Mouse (Mus musculus): Measurements from ENCODE around the gene Snw1.
"Not testable (repeated sequence)": the region's sequence is repeated elsewhere in the genome, so short reads cannot be mapped to it uniquely, and the experiment has no call there.

The Snw1 gene

DNA sequence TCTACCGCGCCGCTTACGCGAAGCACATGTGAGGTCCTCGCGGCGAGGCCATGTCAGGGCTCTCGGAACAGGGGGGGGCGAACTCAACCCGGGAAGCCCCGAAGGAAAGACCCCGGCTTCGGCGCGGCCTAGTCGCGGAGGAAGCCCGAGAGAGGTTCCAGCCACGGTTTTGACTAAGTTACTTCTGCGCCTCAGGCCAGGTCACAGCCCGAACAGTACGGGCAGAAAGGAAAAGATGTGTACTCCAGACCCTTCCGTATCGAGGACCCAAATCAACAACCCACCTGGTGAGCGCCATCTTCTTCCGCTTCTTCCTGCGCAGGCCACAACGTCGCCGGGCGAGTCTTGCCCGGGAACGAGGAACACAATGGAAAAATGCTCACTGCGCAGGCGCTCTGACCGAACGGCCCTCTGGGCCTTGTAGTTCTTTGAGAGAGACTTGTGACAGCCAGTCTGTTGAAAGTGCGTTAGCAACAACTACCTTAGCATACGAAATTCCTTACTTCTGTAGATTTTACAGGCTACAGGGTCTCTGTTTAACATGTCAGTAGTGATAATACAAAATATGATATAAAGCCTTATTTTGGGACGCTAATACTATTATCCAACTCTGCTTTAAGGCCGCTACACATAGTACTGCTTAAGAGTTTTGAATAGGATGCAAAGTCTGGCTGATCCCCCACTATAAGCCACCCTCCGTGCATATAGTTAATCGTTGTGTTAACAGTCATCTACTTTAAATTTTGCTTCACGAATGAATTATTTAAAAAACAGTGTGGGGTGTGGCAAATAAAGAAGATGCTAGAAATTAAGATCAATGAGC, at the start of gene Snw1:
Snw1 (minus strand) TSS at position 311 of the 823 bp plus-strand sequence.
- peak; percentile 86 for DNase-seq (ENCODE audit: low spot score)

DNA sequence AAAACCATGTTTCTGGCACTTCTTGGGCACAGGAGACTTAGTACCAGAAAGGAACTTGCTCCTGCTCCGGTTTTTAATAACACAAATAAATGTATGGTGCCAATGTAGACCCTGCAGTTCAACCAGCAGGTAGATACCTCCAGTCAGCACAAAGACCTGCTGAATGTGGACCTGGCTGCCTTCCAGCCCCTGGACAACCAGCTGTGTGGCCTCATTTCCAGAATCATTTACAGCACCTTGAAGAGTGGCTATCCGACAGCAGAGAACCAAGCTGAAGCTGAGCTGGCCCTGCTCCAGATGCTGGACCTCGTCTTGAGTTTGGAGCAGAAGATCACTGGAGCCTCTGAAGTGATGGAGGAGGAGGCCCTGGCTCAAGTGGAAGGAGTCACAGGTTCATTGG, 47.5 kb upstream of the Snw1 start:
- DNase-seq (ENCODE audit: low spot score): not testable (repeated sequence)

DNA sequence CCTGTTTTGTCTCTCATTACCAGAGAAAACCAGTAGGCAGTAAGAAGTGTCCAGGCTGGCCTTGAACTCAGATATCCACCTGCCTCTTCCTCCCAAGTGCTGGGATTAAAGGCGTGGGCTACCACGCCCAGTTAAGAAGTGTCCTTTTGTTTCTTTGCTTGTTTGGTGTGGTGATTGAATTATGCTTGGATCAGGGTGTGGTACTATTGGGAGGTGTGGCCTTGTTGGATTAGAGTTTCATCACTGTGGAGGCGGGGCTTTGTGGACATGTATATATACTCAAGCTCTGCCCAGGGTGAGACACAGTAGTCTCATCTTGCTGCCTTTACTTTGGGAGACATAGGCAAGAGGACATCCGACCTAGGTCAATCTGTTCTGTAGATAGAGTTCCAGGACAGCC, 41.9 kb upstream of the Snw1 start, which contains the start of gene Gm8300:
Gm8300 (plus strand) TSS at position 301 of the 400 bp plus-strand sequence.
- DNase-seq (ENCODE audit: low spot score): not testable (repeated sequence)

DNA sequence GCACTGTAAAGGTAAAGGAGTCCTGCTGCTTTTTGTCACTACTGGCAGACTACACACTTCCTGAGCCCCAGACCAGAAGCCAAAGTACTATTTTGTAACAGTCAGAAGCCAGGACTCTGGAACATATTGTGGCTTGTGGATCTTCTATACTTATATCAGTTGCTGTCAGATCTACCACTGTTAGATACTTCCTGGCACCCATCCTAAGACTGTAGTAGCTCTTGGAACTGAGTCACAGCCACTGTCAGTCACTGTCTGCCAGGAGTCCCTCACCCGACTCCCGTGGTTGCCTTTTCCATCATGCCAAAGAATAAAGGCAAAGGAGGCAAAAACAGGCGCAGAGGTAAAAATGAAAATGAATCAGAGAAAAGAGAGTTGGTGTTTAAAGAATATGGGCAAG, 22.3 kb upstream of the Snw1 start, which contains the start of gene Gm5788:
Gm5788 (plus strand) TSS at position 301 of the 400 bp plus-strand sequence.
- not testable (repeated sequence) for DNase-seq (ENCODE audit: low spot score)

DNA sequence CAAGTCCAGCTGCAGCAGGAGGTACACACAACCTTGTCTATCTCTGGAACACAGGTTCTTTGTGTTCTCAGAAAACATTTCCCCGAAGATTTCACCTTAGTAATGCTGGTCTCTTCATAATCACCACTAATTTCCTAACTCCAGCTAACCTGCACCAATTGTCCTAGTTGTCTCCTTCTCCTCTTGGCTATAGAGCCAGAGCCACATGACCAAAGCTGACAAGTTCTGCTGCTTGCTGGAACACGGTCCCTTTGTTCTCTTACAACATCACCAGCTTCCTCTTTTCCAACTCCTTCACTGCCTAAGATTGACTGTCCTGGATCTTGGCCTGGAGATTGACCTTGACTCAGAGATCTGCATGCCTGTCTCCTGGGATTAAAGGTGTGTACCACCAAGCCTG, 16.6 kb upstream of the Snw1 start:
- not testable (repeated sequence) for DNase-seq (ENCODE audit: low spot score)

DNA sequence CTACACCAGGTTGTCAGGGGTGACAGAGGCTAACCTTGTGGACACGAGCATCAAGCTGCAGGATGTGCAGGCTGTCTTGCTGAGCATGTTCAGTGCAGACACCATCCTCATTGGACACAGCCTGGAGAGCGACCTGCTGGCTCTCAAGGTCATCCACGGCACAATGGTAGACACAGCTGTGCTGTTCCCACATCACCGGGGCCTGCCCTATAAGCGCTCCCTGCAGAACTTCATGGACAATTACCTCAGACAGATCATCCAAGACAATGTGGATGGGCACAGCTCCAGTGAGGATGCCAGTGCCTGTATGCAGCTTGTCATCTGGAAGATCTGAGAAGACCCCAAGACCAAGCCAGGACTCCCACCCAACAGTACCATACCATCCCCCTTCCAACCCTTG, 10.4 kb upstream of the Snw1 start:
- DNase-seq (ENCODE audit: low spot score): not testable (repeated sequence)

DNA sequence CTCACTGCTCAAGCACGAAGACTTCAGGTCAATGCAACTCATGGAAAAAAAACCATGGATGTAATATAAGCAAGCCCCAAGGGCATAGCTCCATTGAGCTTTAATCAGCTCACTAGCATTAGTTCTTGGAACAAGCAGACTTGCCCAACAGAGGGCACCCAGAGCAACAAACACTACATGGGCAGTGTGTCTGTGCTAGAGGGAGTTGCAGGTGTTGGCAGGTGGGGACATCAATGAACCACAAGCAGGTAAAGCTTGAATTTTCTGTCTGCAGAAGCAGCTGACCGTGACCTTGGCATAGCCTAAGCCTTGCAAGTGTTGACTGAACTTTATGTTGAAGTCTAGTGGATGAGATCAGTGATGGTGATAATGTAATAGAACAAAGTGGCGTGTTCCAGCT, 2.7 kb upstream of the Snw1 start:
- DNase-seq (ENCODE audit: low spot score): no peak

DNA sequence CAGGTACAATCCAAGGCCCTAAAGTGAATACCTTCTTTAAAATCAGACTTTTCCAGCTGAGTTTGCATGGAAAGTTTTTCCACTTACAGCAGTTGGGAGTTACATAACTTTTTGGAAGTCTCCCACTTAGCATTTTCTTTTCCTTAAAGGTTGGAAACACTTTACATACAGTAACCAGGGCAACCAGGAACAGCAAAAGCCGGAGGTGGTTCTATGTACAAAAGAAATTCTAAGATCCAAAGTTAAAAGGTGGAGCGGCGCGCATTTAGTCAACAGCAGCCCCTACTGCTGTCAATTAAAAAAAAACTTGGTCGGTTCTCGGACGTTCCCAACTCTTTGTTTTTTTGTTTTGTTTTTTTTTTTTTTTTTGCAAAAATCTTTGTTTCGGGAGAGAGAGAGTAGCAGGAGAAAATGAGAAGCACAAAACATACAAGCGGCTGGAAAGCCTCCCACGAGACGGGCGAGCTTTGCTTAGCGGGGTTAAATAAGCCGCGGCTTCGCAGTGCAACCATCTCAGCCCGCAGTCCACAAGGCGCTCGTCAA, 582 bp downstream of the Snw1 start:
- no peak for DNase-seq (ENCODE audit: low spot score)

DNA sequence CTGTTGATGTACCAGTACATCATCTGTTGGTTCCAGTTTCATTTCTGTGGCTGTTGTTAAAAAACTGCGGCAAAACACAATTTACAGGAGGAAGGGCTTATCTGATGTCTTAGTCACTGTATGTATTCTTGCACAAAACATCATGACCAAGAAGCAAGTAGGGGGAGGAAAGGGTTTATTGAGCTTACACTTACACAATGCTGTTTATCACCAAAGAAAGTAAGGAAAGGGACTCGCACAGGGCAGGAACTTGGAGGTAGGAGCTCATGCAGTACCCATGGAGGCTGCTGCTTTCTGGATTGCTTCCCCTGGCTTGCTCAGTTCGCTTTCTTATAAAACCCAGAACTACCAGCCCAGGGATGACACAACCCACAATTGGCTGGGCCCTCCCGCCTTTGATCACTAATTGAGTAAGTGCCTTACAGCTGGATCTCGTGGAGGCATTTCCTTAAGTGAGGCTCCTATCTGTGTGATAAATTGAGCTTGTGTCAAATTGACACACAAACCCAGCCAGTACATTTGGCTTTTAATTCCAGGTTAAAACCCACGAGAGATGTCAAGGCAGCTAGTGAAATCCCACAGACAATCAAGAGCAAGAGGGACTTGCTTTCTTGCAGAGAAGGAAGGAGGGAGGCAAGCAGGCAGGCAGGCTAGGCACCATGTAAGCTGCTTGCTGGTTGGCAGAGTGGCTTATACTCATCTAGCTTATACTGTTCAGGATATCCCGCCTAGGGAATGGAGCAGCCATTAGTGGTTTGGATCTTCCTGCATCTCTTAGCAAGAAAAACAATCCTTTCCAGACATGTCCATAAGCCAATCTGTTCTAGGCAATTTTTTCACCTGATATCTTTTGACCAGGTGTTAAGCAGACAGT, 1.6 kb downstream of the Snw1 start:
- DNase-seq (ENCODE audit: low spot score): no peak

DNA sequence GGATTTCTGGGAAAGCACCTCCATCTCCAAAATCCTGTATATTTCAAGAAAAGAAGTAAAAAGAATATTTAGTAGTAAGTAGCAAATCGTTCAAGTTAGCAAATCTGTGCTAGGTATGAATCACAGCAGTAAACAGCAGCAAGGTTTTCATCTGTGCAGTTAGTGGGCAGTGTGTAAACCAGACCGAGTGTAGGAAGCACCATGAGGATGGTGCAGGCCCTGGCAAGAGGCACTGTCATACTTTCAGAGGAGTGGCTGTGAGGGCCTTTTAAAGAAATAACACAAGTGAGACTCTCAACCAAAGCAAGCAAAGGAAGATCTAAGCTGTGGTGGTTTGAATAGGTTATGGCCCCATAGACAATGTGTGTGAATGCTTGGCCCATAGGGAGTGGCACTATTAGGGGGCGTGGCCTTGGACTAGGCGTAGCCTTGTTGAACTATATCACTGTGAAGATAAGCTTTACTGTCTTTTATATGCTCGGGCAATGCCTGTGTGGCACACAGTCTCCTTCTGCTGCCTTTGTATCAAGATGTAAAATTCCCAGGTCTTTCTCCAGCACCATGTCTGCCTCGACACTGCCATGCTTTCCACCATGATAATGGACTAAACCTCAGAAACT, 7.3 kb downstream of the Snw1 start:
- no peak for DNase-seq (ENCODE audit: low spot score)

DNA sequence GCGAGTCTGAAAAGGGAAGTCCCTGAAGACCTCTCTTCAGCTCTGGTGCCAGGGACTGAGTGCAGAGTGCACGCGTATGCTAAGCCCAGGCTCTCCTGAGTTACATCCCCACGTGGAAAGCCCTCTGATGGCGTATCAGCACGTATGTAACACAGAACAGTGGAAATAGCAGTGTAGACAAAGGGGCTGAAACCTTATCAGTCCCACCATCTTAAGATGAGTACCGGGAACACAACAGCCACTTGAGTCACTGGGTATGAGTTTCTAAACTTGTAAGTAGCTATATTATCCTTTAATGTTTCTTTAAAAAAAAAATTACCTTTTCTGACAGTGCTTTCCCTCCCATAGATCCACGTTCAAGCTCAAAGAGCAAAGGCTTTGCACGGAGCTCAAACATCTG, 22.6 kb downstream of the Snw1 start:
- DNase-seq (ENCODE audit: low spot score): no peak

DNA sequence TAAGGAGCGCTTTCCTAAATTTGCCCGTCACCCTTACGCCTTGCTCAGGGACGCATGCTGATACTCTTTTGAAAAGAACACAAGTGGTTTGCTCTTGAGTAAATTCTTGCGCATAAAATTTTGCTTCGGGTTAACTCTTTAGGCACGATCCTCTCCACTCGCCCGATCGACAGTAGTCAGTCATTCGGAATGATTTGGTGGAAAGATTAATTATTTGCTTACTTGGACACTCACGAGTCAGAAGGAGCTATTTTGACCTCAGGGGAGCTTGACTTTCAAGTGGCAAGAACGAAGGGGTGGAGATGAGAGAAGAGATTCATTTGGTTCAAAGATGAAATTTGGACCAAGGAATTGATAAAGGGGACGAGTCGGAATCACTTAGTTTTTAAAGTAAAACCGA, 27.9 kb downstream of the Snw1 start:
- no peak for DNase-seq (ENCODE audit: low spot score)

DNA sequence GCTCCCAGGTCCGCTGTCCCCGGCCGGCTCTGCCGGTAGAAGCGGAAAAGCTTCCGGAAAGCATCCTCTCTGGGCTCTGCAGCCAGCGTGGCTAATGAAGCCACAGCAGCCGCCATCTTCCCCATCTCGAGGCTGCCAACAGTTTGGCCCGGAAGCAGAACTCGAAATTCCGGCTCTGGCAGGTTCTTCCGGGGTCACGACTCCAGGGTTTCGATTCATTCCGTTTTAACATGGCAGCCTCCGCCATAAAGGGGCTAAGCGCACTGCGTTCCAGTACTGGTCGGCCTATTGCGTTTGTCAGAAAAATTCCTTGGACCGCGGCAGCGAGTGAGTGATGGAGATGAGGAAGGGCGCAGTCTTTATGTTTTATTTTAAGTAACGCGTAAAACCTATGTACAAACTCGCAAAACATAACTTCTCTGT, 28.4 kb downstream of the Snw1 start, which contains the start of the genes Slirp and Alkbh1:
Slirp (plus strand) TSS at position 197 of the 423 bp plus-strand sequence.
Alkbh1 (minus strand) TSS at position 318 of the 423 bp plus-strand sequence.
- DNase-seq (ENCODE audit: low spot score): peak; percentile 81

DNA sequence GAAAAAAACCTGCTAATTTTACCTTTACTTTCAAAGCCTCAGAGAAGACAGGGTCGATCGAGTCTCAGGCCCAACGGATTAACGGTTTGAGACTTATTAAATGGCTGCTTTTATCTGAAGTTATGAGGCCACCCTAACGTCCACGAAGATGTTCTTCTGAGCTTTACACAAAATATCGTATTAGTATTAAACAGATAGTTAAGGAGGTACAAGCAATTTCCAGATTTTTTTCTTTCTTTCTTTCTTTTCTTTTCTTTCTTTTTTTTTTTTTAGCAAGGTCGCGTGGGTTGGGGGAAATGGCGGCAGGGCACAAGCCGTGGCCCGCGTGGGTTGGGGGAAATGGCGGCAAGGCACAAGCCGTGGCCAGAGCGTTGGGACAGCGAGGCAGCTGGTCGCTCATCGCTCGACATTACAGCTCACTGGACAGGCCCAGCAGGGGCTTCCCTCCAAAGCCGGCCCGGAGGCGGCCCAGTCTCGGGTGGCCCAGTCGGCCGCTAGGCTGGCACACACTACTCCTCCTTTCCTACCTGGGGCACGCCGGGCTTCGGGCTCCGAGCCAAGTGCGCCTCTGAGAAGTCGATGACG, 28.9 kb downstream of the Snw1 start:
- no peak for DNase-seq (ENCODE audit: low spot score)

DNA sequence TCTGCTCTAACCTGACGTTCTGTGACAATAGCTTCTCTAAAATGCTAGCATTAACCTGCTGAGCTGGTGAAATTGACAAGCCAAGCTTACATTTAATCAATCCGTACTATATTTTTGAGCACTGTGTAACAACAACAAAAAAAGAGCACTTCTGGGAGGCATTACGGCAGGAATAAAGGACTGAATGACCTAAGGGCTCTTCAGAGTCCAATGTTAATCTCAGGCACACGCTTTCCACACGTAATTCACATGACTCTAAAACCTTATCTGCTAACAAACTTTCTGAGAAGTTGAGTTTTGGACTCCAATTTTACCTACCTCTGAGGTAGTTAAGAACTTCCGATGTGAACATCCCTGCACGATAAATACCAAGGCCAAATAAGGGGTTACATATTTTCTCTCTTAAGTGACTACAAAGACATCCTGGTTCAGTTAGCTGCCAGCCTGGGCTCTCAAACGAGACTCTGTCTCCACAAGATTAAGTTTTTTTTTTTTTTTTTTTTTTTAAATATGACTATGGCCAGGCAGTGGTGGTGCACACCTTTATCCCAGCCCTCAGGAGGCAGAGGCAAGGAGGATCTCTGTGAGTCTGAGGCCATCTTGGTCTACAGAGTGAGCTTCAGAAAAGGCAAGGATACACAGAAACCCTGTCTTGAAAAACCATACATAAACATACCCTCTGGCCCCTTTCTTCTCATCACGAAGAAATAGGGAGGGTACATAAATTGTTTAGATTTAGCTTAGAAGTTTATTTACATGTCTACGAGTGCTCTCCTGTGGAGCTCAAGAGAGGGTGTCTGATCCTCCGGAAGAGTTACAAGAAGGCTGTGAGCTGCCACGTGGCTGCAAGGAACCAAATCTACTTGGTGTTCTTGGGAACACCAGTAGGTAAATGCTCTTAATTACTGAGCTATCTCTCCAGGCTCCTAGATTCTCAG, 29.6 kb downstream of the Snw1 start:
- no peak for DNase-seq (ENCODE audit: low spot score)

DNA sequence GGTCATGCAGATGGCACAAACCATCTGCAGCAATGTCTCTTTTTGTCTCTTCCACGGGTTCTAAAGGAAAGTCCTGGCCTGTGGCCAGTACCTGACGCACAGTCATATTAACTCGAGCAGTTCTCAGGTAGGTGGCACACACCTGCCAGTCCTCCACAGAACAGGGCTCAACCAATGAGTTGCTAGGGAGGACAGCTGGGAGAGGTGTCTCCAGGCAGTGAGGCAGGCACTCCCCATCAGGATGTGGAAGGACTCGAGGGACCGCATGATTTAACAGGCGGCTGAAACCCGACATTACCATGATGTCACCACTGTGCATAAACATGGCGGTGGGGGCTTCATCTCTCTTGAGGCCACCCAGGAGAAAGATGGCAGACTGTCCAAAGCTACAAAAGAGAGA, 43.2 kb downstream of the Snw1 start:
- DNase-seq (ENCODE audit: low spot score): no peak

DNA sequence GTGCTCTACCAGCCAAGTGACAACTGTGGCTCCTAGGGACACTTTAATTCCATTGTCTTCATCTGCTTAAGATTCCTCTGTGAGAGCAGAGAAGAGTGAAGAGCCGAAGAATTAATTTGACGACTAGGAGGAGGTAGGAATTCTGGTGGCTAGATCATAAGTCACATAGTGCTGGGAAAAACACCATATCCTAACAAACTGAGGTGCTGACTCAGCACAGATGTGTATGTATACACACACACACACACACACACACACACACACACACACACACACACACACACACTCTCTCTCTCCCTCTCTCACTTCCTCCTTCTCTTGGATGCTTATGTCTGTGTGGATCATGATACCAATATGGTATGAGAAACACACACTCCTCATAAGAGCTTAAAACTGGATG, 43.8 kb downstream of the Snw1 start:
- no peak for DNase-seq (ENCODE audit: low spot score)

DNA sequence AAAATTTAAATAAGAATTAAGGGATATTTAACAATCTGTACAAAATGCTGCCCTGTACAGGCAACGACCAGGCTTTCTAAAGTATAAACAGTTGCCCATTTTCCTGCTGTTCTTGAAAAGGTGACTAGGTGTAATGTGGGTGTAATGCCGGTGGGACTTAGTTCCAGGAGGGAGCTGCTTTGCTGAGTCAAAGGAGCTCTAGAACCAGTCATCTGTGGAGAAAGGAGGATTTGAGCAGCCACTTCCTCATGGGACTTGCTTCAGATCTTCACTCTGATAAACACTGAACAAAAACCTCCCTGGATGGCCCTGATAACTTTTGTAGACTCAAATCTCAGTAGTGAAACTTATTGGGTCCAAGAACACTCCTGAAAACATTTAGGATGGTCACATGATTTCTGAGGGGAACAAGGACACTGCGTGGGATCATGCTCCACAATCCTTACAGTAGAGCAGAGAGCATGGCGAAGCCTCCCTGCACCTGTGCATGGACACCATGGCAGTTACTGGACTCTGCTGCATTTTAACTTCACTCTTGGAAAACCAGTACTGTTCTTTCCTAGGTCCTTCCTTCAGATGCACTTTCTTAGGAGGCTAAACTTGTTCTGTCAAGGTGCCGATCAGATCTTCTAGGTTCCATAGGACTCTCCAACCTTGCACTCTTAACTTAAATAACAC, 45.6 kb downstream of the Snw1 start:
- DNase-seq (ENCODE audit: low spot score): no peak

DNA sequence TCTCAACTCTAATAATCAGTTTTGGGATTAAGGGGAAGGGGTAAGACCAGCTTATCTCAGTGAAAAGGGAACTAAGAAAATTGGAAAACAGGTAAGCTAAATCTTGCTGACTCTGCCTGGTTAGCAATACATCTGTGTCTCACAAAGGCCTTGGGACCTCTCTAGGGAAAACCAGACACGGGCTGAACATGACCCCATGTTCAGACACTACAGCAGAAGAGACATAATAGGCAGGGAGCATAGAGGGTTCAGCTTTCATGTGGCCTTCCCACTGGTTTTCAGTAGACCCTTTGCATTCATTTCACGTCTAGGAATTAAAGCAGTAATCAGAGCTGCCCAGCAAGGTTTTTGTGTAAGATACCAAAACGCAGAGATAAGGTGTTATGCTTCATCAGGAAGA, 47.6 kb downstream of the Snw1 start:
- no peak for DNase-seq (ENCODE audit: low spot score)

DNA sequence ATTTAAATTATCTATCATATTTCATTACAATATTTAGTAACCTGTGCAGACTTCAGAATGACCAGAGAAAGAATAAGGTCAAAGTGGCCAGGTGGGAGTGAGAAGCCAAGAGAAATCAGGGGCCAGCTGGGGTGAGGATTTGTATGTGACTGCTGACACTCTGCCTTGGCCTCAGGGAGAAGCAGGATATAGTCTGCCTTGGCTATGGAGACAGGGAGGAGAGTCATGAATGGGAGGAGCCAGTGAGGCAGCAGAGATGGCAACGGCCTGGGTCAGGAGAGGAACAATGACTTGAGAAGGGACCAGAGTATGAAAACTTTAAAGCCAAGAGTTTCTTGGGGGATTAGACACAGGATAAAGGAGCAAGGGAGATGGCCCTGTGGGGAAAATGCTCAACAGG, 48.4 kb downstream of the Snw1 start:
- DNase-seq (ENCODE audit: low spot score): no peak

Data from layer of hippocampus, adult 9-10 months (tissue).